Mouse (Mus musculus) embryonic fibroblast, embryonic 13.5 days (primary cell): ENCODE data around the gene Wsb2.

Experiments used
- CTCF ChIP-seq: IDR thresholded peaks from 2 replicates; pipeline ENCODE4 v1.5.1; 2011; ENCODE audit warnings: mild to moderate bottlenecking, control low read depth, low read length, moderate library complexity, borderline replicate concordance; ENCODE audit not compliant: insufficient read depth
- POLR2A ChIP-seq: IDR thresholded peaks from 2 replicates; pipeline ENCODE4 v1.6.1; 2011; ENCODE audit warnings: low read depth, mild to moderate bottlenecking, control low read depth, low read length, moderate library complexity

GRCm38 (mm10) chr5:117408216-117408615 is 51.1 kb downstream of the Wsb2 start:
- TF ChIP-seq POLR2A (no peak), CTCF (no peak)
